Mouse (Mus musculus): ENCODE results near the gene Pdzd8. TPM values are rescaled to one million over a fixed set of nuclear protein-coding genes. Genes with fewer than 3 reads are reported as not detected.

Gene Pdzd8
- polyA plus RNA-seq, 1 experiment from 2014 or later, result 11.2 TPM

DNA sequence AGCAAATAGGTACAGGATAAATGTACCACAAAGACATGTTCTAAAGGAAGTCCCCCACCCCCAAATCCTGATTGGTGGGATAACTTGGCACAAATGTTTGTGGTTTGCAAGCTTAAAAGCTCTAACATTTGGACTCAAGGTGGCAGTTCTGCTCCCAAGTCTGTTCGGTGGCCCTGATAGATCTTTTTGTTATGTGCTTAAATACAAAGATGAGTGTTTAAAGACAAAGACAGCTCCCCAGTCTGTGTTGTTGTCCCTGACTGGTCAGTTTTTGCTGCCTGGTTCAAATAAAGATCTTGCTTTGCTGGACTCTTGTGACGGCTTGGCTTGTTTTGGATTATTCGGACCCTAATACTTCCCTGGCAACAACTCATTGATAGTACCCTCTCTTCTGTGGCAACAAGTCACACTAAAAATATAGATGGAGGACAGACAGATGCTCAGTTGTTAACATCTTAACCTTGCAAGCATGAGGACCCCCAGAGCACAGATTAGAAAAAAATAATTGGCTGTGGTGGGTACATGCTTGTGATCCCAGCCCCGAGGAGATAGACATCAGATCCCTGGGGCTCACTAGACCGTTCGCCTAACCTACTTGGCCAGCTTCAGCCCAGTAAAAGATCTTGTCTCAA lies 3.9 kb upstream of the Pdzd8 start:
- Histone ChIP-seq H3K4me1 (ENCODE audit: control insufficient read depth, insufficient read depth, low read length) (0 out of 2 replicates have a peak, but pooled peaks cover under 1% of the 10 kb centered on the region), H3K27ac (ENCODE audit: low read depth, low read length) (no peak overlapping the region), H3K36me3 (ENCODE audit: control insufficient read depth, insufficient read depth, low read length) (no peaks in the 10 kb centered on the region), H3K27me3 (replicated peaks; ENCODE audit: control insufficient read depth, insufficient read depth, low read length) (no peaks in the 10 kb centered on the region), H3K4me3 (ENCODE audit: low read depth, low read length) (no peak overlapping the region), H3K9me3 (replicated peaks; ENCODE audit: control insufficient read depth, low read length) (no peaks in the 10 kb centered on the region), H3K9ac (ENCODE audit: low read length) (no peak overlapping the region), H3K4me2 (ENCODE audit: low read length) (no peak overlapping the region)
- no peak for ATAC-seq
- DNase-seq (ENCODE audit: low spot score), result no peak
- WGBS, result 91% methylated on average over 6 of the region's 6 CpGs

DNA sequence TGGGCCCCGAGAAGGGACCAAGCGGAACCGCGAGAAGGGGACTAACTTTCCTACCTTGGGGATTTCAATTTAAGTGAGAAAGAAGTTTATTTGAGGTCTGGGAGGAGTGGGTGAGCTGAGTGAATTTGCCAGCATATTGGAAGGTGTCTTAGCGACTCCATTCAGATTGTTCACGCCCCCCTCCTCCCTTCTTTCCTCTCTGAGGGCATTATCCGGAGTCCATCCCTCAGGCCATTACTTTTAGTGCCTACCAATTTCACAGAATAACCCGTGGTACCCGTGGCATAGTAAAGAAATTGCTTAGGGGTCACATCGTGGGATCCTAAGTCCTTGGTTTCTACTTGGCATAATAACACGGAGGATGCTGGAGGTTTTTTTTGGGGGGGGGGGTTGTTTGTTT lies 745 bp upstream of the Pdzd8 start:
- no peaks in the 10 kb centered on the region for H3K9me3 ChIP-seq (replicated peaks; ENCODE audit: control insufficient read depth, low read length)
- peak overlapping the region; percentile 93 for H3K9ac ChIP-seq (ENCODE audit: low read length)
- H3K4me2 ChIP-seq (ENCODE audit: low read length), result peak overlapping the region; percentile 78
- WGBS, result 4% methylated on average over 11 of the region's 11 CpGs
- no peaks in the 10 kb centered on the region for H3K36me3 ChIP-seq (ENCODE audit: control insufficient read depth, insufficient read depth, low read length)
- peak overlapping the region; percentile 92 for H3K27ac ChIP-seq (ENCODE audit: low read depth, low read length)
- H3K27me3 ChIP-seq (replicated peaks; ENCODE audit: control insufficient read depth, insufficient read depth, low read length), result no peaks in the 10 kb centered on the region
- ATAC-seq (peak; percentile 7), DNase-seq (ENCODE audit: low spot score) (no peak)
- H3K4me3 ChIP-seq (ENCODE audit: low read depth, low read length), result peak overlapping the region; percentile 92
- peaks cover 23% of the 10 kb centered on the region for H3K4me1 ChIP-seq (ENCODE audit: control insufficient read depth, insufficient read depth, low read length)

DNA sequence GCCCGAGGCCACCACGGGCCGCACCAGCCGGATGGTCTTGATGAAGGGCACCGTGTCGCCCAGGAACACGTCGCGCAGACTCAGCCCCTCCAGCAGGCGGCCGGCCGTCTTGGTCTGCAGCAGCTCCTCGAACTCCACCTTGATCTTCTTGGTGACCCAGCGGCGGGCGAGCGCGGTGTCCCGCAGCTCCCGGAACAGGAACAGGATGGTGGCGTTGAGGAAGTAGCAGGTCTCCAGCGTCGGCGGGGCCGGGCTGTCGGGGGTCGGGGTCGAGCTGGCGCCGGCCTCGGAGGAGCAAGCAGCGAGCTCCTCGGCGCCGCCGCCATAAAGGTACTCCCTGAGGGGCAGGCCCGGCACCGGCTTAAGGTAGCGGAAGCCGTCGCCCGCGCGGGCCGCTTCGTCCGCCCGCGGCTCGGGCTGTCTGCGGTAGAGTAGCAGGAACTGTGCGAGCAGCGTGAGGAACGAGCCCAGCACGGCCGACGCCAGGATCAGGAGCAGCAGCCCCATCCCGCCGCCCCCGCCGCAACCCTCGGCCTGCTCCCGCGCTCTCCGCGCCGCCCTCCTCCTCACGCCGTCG lies 411 bp downstream of the Pdzd8 start:
- H3K4me3 ChIP-seq (ENCODE audit: low read depth, low read length), result peak overlapping the region; percentile 92
- peak overlapping the region; percentile 98 for H3K4me2 ChIP-seq (ENCODE audit: low read length)
- H3K27me3 ChIP-seq (replicated peaks; ENCODE audit: control insufficient read depth, insufficient read depth, low read length), result no peaks in the 10 kb centered on the region
- DNase-seq (ENCODE audit: low spot score) (no peak), ATAC-seq (peak; percentile 67)
- H3K4me1 ChIP-seq (ENCODE audit: control insufficient read depth, insufficient read depth, low read length), result peaks cover 27% of the 10 kb centered on the region
- H3K9me3 ChIP-seq (replicated peaks; ENCODE audit: control insufficient read depth, low read length), result no peaks in the 10 kb centered on the region
- WGBS, result under 1% methylated on average over 62 of the region's 70 CpGs
- H3K9ac ChIP-seq (ENCODE audit: low read length), result peak overlapping the region; percentile 93
- peak overlapping the region; percentile 92 for H3K27ac ChIP-seq (ENCODE audit: low read depth, low read length)
- no peaks in the 10 kb centered on the region for H3K36me3 ChIP-seq (ENCODE audit: control insufficient read depth, insufficient read depth, low read length)

DNA sequence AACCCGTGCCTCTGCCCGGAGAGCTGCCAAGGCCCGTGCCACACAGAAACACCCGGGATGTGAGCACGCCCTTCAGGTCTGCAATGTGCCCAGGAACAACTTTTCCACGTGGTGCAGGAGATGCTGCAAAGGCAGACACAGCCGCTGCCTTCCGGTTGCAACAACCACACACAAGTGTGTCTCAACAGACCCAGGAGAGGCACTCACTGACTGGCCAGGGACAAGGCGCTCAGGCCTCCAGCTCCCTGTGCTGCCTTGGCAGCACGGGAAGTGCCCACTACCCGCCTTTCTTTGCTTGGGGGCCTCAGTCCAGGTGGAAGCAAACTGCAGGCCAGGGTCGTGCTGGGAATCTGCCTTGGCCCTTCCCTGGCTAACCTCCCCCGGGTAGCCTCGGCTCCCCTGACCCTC lies 1.3 kb downstream of the Pdzd8 start:
- H3K27ac ChIP-seq (ENCODE audit: low read depth, low read length), result no peak overlapping the region
- peak; percentile 25 for DNase-seq (ENCODE audit: low spot score)
- under 1% methylated on average over 14 of the region's 14 CpGs for WGBS

DNA sequence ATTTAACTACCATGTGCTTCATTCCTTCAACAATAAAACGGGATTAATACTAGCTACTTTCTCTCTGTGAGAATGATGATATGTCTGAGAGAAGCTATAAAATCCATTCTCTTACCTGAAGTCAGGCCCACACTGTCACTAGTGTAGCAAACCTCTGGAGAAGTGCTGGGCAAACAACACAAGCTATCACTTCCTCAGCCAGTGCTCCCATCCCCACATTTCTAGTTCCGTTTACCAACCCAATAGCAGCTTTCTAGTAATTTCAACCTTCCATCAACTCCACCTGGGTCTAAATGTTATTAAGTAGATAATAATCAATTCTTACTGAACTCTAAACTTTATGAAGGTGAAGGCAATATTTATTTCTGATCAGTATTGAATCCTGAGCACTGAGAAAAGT lies 2.6 kb downstream of the Pdzd8 start:
- Histone ChIP-seq H3K4me2 (ENCODE audit: low read length) (peak overlapping the region; percentile 98), H3K9me3 (replicated peaks; ENCODE audit: control insufficient read depth, low read length) (no peaks in the 10 kb centered on the region), H3K4me3 (ENCODE audit: low read depth, low read length) (peak overlapping the region; percentile 92), H3K27ac (ENCODE audit: low read depth, low read length) (no peak overlapping the region), H3K9ac (ENCODE audit: low read length) (peak overlapping the region; percentile 93; the same call in 1 of the 2 replicates), H3K4me1 (ENCODE audit: control insufficient read depth, insufficient read depth, low read length) (peaks cover 27% of the 10 kb centered on the region), H3K27me3 (replicated peaks; ENCODE audit: control insufficient read depth, insufficient read depth, low read length) (no peaks in the 10 kb centered on the region), H3K36me3 (ENCODE audit: control insufficient read depth, insufficient read depth, low read length) (no peaks in the 10 kb centered on the region)
- 23% methylated on average over 2 of the region's 2 CpGs for whole genome bisulfite sequencing
- no peak for DNase-seq (ENCODE audit: low spot score)
- no peak for ATAC-seq

More for the DNA sequence above, 1.3 kb downstream of the Pdzd8 start:
- Histone ChIP-seq H3K27me3 (replicated peaks; ENCODE audit: control insufficient read depth, insufficient read depth, low read length) (no peaks in the 10 kb centered on the region), H3K36me3 (ENCODE audit: control insufficient read depth, insufficient read depth, low read length) (no peaks in the 10 kb centered on the region), H3K4me2 (ENCODE audit: low read length) (peak overlapping the region; percentile 98), H3K4me1 (ENCODE audit: control insufficient read depth, insufficient read depth, low read length) (peaks cover 27% of the 10 kb centered on the region), H3K4me3 (ENCODE audit: low read depth, low read length) (peak overlapping the region; percentile 92), H3K9ac (ENCODE audit: low read length) (peak overlapping the region; percentile 93), H3K9me3 (replicated peaks; ENCODE audit: control insufficient read depth, low read length) (no peaks in the 10 kb centered on the region)
- no peak for ATAC-seq

DNA sequence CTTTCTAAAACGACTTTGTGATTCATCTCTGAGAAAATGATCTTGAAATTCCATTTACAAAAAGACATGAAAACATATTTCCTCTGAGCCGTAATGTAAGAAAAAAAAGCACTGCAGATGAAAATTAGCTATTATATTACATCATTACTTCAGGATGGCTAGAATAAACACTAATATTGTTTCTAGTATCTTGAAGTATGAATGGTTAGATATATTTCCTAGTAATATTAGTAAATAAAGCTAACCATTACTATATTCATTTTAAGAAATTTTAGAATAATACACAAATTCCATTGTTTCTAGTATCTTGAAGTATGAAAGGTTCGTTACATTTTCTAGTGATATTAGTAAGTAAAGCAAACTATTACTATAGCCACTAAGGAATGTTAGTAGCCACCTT lies 5.7 kb downstream of the Pdzd8 start:
- no peaks in the 10 kb centered on the region for H3K9me3 ChIP-seq (replicated peaks; ENCODE audit: control insufficient read depth, low read length)
- H3K4me3 ChIP-seq (ENCODE audit: low read depth, low read length), result no peak overlapping the region
- H3K36me3 ChIP-seq (ENCODE audit: control insufficient read depth, insufficient read depth, low read length), result no peaks in the 10 kb centered on the region
- H3K4me1 ChIP-seq (ENCODE audit: control insufficient read depth, insufficient read depth, low read length), result peaks cover 27% of the 10 kb centered on the region
- H3K4me2 ChIP-seq (ENCODE audit: low read length), result no peak overlapping the region
- DNase-seq (ENCODE audit: low spot score) (no peak), ATAC-seq (no peak)
- H3K27me3 ChIP-seq (replicated peaks; ENCODE audit: control insufficient read depth, insufficient read depth, low read length), result no peaks in the 10 kb centered on the region
- no peak overlapping the region for H3K9ac ChIP-seq (ENCODE audit: low read length)
- WGBS, result 90% methylated on average over 3 of the region's 3 CpGs
- H3K27ac ChIP-seq (ENCODE audit: low read depth, low read length), result no peak overlapping the region

DNA sequence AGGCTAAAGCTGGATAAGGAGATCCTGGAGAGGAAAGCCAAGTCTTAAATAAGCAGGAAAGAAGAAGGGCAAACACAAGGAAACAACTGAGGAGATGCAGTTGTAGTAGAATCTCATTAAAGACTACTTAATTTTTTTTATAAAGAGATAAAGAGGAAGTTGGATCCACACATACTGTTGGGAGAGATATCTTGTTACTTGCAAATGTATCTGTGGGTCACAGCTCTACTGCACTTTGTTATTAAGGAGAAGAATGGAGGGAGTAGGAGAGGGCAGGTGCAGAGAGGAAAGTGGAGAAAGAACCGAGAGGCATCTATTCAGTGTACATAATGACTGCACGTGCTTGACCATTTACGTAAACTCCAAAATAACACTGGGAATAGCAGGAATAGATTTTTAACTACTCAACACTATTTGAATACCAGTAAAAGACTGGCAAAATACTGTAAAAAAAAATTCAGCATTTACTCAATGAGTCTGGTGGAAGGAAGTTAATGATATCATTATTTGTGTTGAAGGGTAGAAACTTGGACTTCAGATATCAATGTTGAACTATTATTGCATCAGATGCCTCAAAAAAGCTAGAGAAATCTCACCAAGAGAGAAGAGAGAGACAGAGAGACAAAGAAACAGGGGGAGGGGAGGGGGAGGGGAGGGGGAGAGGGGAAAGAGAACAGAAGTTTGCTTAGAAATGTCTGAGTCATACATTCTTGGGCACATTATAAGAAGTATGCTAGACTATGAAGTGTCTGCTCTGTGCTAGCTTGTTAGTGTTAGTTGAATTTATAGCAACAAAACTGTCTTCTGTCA lies 7.5 kb downstream of the Pdzd8 start:
- Histone ChIP-seq H3K27me3 (replicated peaks; ENCODE audit: control insufficient read depth, insufficient read depth, low read length) (no peaks in the 10 kb centered on the region), H3K9ac (ENCODE audit: low read length) (no peak overlapping the region), H3K9me3 (replicated peaks; ENCODE audit: control insufficient read depth, low read length) (no peaks in the 10 kb centered on the region), H3K36me3 (ENCODE audit: control insufficient read depth, insufficient read depth, low read length) (no peaks in the 10 kb centered on the region), H3K4me3 (ENCODE audit: low read depth, low read length) (no peak overlapping the region), H3K27ac (ENCODE audit: low read depth, low read length) (no peak overlapping the region), H3K4me2 (ENCODE audit: low read length) (no peak overlapping the region), H3K4me1 (ENCODE audit: control insufficient read depth, insufficient read depth, low read length) (peaks cover 16% of the 10 kb centered on the region)
- DNase-seq (ENCODE audit: low spot score), result peak; percentile 8
- 57% methylated on average over 3 of the region's 3 CpGs for WGBS
- no peak for ATAC-seq

DNA sequence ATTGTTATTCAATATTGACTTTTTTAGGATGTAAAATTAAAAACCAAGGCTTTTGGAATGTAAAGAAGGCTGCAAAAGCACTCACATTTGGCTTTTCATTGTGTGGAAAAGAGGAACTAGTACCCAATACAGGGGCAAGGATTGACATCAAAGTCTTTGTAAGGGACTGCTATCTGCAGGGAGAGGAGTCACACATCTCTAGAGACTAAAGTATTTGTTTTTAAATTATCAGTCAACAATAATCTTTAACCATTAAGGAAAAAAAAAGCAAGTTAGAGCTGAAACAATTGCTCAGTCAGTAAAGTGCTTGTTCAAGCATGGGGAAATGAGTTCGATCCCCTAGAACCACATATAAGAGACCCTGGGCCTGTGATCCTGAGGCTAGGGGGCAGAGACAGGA lies 8.9 kb downstream of the Pdzd8 start:
- no peak overlapping the region for H3K4me3 ChIP-seq (ENCODE audit: low read depth, low read length)
- no peak for ATAC-seq
- H3K4me2 ChIP-seq (ENCODE audit: low read length), result no peak overlapping the region
- H3K4me1 ChIP-seq (ENCODE audit: control insufficient read depth, insufficient read depth, low read length), result peaks cover 7% of the 10 kb centered on the region
- H3K9ac ChIP-seq (ENCODE audit: low read length), result no peak overlapping the region
- no peak overlapping the region for H3K27ac ChIP-seq (ENCODE audit: low read depth, low read length)
- WGBS, result 100% methylated on average over 1 of the region's 1 CpGs
- H3K36me3 ChIP-seq (ENCODE audit: control insufficient read depth, insufficient read depth, low read length), result no peaks in the 10 kb centered on the region
- DNase-seq (ENCODE audit: low spot score), result no peak
- H3K9me3 ChIP-seq (replicated peaks; ENCODE audit: control insufficient read depth, low read length), result no peaks in the 10 kb centered on the region
- no peaks in the 10 kb centered on the region for H3K27me3 ChIP-seq (replicated peaks; ENCODE audit: control insufficient read depth, insufficient read depth, low read length)

DNA sequence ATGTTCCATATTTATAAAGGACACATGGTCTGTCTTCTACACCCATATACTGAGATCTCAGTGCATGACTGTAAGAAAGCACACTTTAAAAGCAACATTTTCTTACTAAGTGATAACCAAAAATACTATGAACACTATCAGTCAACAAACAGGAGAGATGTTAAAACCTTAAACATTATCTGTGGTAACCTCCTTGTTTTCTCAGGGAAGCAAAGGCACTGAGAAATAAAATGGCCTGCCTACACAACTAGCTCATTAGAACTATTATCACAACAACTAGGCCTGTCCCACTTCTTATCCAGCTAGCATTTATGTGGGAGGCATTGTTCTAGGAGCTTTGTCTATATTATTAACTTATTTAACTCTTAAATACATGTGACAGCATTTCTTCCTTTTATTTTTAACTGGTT lies 14.8 kb downstream of the Pdzd8 start:
- Histone ChIP-seq H3K4me1 (ENCODE audit: control insufficient read depth, insufficient read depth, low read length) (no peaks in the 10 kb centered on the region), H3K4me2 (ENCODE audit: low read length) (no peak overlapping the region), H3K9ac (ENCODE audit: low read length) (no peak overlapping the region), H3K4me3 (ENCODE audit: low read depth, low read length) (no peak overlapping the region), H3K27me3 (replicated peaks; ENCODE audit: control insufficient read depth, insufficient read depth, low read length) (no peaks in the 10 kb centered on the region), H3K36me3 (ENCODE audit: control insufficient read depth, insufficient read depth, low read length) (peaks cover 6% of the 10 kb centered on the region; the same call in 1 of the 2 replicates), H3K9me3 (replicated peaks; ENCODE audit: control insufficient read depth, low read length) (no peaks in the 10 kb centered on the region), H3K27ac (ENCODE audit: low read depth, low read length) (no peak overlapping the region)
- DNase-seq (ENCODE audit: low spot score), result no peak
- no peak for ATAC-seq

Measured in forebrain, embryonic 14.5 days (tissue).